Mouse (Mus musculus) forebrain, embryonic 14.5 days (tissue): ENCODE results near the gene Gm17655. TPM values are rescaled to one million over a fixed set of nuclear protein-coding genes. Genes with fewer than 3 reads are reported as not detected.
"Not testable (repeated sequence)": the region's sequence is repeated elsewhere in the genome, so short reads cannot be mapped to it uniquely, and the experiment has no call there.

ENCODE experiments used
- ATAC-seq: fragments of 200-750 bp; cut with Nextera tagmentation; 2 replicates; pipeline ENCODE4 v1.8.0; 2017; ENCODE audit warnings: mild to moderate bottlenecking, moderate library complexity
- DNase-seq: peaks from one replicate; pipeline ENCODE4 v3.0.0-alpha.2; 2015; ENCODE audit warnings: low spot score
- H3K27ac ChIP-seq: fragments of 300-500 bp; sonication (generic); 2 replicates; pipeline ENCODE4 v1.5.1; 2014; ENCODE audit warnings: low read depth, mild to moderate bottlenecking, control low read depth, low read length, moderate library complexity
- H3K27me3 ChIP-seq: fragments of 300-500 bp; sonication (generic); replicated peaks from 2 replicates; pipeline ENCODE4 v1.6.1; 2014; ENCODE audit warnings: low read length, control low read depth, mixed read lengths; ENCODE audit not compliant: control insufficient read depth, insufficient read depth
- H3K36me3 ChIP-seq: fragments of 300-500 bp; sonication (generic); 2 replicates; pipeline ENCODE4 v1.6.1; 2014; ENCODE audit warnings: low read length, control low read depth; ENCODE audit not compliant: control insufficient read depth, insufficient read depth
- H3K4me1 ChIP-seq: fragments of 300-500 bp; sonication (generic); 2 replicates; pipeline ENCODE4 v1.6.1; 2014; ENCODE audit warnings: antibody characterized with exemption, low read length, control low read depth; ENCODE audit not compliant: control insufficient read depth, insufficient read depth
- H3K4me2 ChIP-seq: fragments of 300-500 bp; sonication (generic); 2 replicates; pipeline ENCODE4 v1.6.1; 2014; ENCODE audit warnings: mild to moderate bottlenecking, control low read depth, low read length
- H3K4me3 ChIP-seq: fragments of 300-500 bp; sonication (generic); 2 replicates; pipeline ENCODE4 v1.5.1; 2014; ENCODE audit warnings: low read depth, low read length, control low read depth
- H3K9ac ChIP-seq: fragments of 300-500 bp; sonication (generic); 2 replicates; pipeline ENCODE4 v1.6.1; 2014; ENCODE audit warnings: mild to moderate bottlenecking, low read length, control low read depth, moderate library complexity
- H3K9me3 ChIP-seq: fragments of 300-500 bp; sonication (generic); replicated peaks from 2 replicates; pipeline ENCODE4 v1.6.1; 2016; ENCODE audit warnings: low read length, control low read depth, mixed read lengths; ENCODE audit not compliant: control insufficient read depth
- WGBS: fragments of 180-500 bp; shearing (Covaris S2); extraction: QIAGEN DNeasy Blood & Tissue Kit; methylation state at CpG from one replicate; pipeline ENCODE4 v1.1.7; 2014; 5-methylcytosine and 5-hydroxymethylcytosine counted together
- polyA plus RNA-seq: library from polyadenylated mRNA; unstranded; fragments of >200 nt; fragmentation: Nextera tagmentation; extraction: Ambion mirVana; gene quantifications from 2 replicates; pipeline ENCODE4 v1.2.1, GENCODE M21; 2014

Gene Gm17655
- polyA plus RNA-seq, 1 experiment from 2014 or later, result 5.0 TPM

GRCm38 (mm10) chr5:110094847-110095213, 22.5 kb upstream of the Gm17655 start:
- H3K4me3 ChIP-seq, result peak overlapping the region; percentile 42
- ATAC-seq, result no peak; the same call in 1 of the 2 replicates
- peak overlapping the region; percentile 65 for H3K4me2 ChIP-seq
- H3K4me1 ChIP-seq, result 0 out of 2 replicates have a peak, but pooled peaks cover 6% of the 10 kb centered on the region
- H3K9me3 ChIP-seq, result no peaks in the 10 kb centered on the region
- H3K36me3 ChIP-seq, result no peaks in the 10 kb centered on the region
- 3% methylated on average over 4 of the region's 4 CpGs for WGBS
- H3K27ac ChIP-seq, result no peak overlapping the region
- no peak for DNase-seq
- H3K27me3 ChIP-seq, result no peaks in the 10 kb centered on the region
- H3K9ac ChIP-seq, result peak overlapping the region; percentile 61

GRCm38 (mm10) chr5:110094030-110094846, 21.9 kb upstream of the Gm17655 start, which contains the start of gene Gm35315:
Gene Gm35315, minus strand, starts transcription at chr5:110094420.
- DNase-seq, result peak; percentile 95
- Histone ChIP-seq H3K4me1 (0 out of 2 replicates have a peak, but pooled peaks cover 6% of the 10 kb centered on the region), H3K9ac (peak within 1 kb of the TSS; percentile 61), H3K36me3 (no peaks in the 10 kb centered on the region), H3K27ac (no peak within 1 kb of the TSS), H3K4me3 (peak within 1 kb of the TSS; percentile 42), H3K9me3 (no peaks in the 10 kb centered on the region), H3K4me2 (peak within 1 kb of the TSS; percentile 65), H3K27me3 (no peaks in the 10 kb centered on the region)
- ATAC-seq, result peak; percentile 98
- WGBS, result under 1% methylated on average over 25 of the region's 25 CpGs

GRCm38 (mm10) chr5:110091546-110091945, 19.2 kb upstream of the Gm17655 start:
- WGBS, result 69% methylated on average over 2 of the region's 2 CpGs
- Histone ChIP-seq H3K27ac (no peak overlapping the region), H3K4me1 (0 out of 2 replicates have a peak, but pooled peaks cover 6% of the 10 kb centered on the region), H3K4me2 (no peak overlapping the region), H3K27me3 (no peaks in the 10 kb centered on the region), H3K9me3 (no peaks in the 10 kb centered on the region), H3K9ac (no peak overlapping the region), H3K4me3 (no peak overlapping the region), H3K36me3 (no peaks in the 10 kb centered on the region)
- ATAC-seq (no peak), DNase-seq (no peak)

GRCm38 (mm10) chr5:110086161-110086866, 14.0 kb upstream of the Gm17655 start:
- no peak overlapping the region for H3K27ac ChIP-seq
- H3K4me2 ChIP-seq, result no peak overlapping the region
- DNase-seq, result no peak
- whole genome bisulfite sequencing, result 40% methylated on average over 14 of the region's 14 CpGs
- H3K4me1 ChIP-seq, result no peaks in the 10 kb centered on the region
- H3K4me3 ChIP-seq, result no peak overlapping the region
- H3K27me3 ChIP-seq, result no peaks in the 10 kb centered on the region
- H3K9me3 ChIP-seq, result peaks cover 9% of the 10 kb centered on the region
- no peak overlapping the region for H3K9ac ChIP-seq
- ATAC-seq, result no peak
- H3K36me3 ChIP-seq, result no peaks in the 10 kb centered on the region

GRCm38 (mm10) chr5:110082961-110083360, 10.6 kb upstream of the Gm17655 start:
- H3K4me3 ChIP-seq, result no peak overlapping the region
- no peaks in the 10 kb centered on the region for H3K4me1 ChIP-seq
- peaks cover 24% of the 10 kb centered on the region for H3K9me3 ChIP-seq
- no peak overlapping the region for H3K27ac ChIP-seq
- no peak overlapping the region for H3K9ac ChIP-seq
- H3K4me2 ChIP-seq, result no peak overlapping the region
- H3K27me3 ChIP-seq, result no peaks in the 10 kb centered on the region
- WGBS, result 75% methylated on average over 4 of the region's 4 CpGs
- H3K36me3 ChIP-seq, result no peaks in the 10 kb centered on the region
- no peak for DNase-seq
- ATAC-seq, result no peak

- peak; percentile 98 for ATAC-seq
- 4% methylated on average over 19 of the region's 19 CpGs for WGBS
- H3K9me3 ChIP-seq, result no peaks in the 10 kb centered on the region
- peak overlapping the region; percentile 40 for H3K4me3 ChIP-seq
- no peaks in the 10 kb centered on the region for H3K36me3 ChIP-seq
- peak overlapping the region; percentile 46 for H3K4me2 ChIP-seq
- no peaks in the 10 kb centered on the region for H3K27me3 ChIP-seq
- no peak overlapping the region for H3K27ac ChIP-seq
- H3K4me1 ChIP-seq, result no peaks in the 10 kb centered on the region
- DNase-seq, result peak; percentile 86
- H3K9ac ChIP-seq, result peak overlapping the region; percentile 52; the same call in 1 of the 2 replicates
Measured at GRCm38 (mm10) chr5:110057637-110058408, 14.5 kb downstream of the Gm17655 start.

- peak overlapping the region; percentile 43 for H3K4me2 ChIP-seq
- H3K9me3 ChIP-seq, H3K4me1 ChIP-seq, H3K27me3 ChIP-seq, H3K36me3 ChIP-seq: not testable (repeated sequence)
- peak overlapping the region; percentile 64 for H3K27ac ChIP-seq
- 36% methylated on average over 8 of the region's 8 CpGs for WGBS
- DNase-seq, result peak; percentile 88
- peak; percentile 96 for ATAC-seq
- peak overlapping the region; percentile 29 for H3K4me3 ChIP-seq
- H3K9ac ChIP-seq, result peak overlapping the region; percentile 57
Measured at GRCm38 (mm10) chr5:110023694-110024427, 48.5 kb downstream of the Gm17655 start.

- no peaks in the 10 kb centered on the region for H3K36me3 ChIP-seq
- peak overlapping the region; percentile 64 for H3K27ac ChIP-seq
- peak; percentile 69 for DNase-seq
- peak; percentile 84 for ATAC-seq
- peak overlapping the region; percentile 57 for H3K9ac ChIP-seq
- H3K4me2 ChIP-seq, result peak overlapping the region; percentile 43
- H3K9me3 ChIP-seq, result no peaks in the 10 kb centered on the region
- H3K4me3 ChIP-seq, result peak overlapping the region; percentile 29
- no peaks in the 10 kb centered on the region for H3K4me1 ChIP-seq
- 24% methylated on average over 9 of the region's 9 CpGs for WGBS
- no peaks in the 10 kb centered on the region for H3K27me3 ChIP-seq
Measured at GRCm38 (mm10) chr5:110023273-110023672, 49.0 kb downstream of the Gm17655 start.
